Mouse (Mus musculus): ENCODE data around the gene Egln3. TPM values are rescaled to one million over a fixed set of nuclear protein-coding genes. Genes with fewer than 3 reads are reported as not detected.

The Egln3 gene
- total RNA-seq, 2 experiments from 2014 or later: 22.9 to 40.2 TPM

DNA sequence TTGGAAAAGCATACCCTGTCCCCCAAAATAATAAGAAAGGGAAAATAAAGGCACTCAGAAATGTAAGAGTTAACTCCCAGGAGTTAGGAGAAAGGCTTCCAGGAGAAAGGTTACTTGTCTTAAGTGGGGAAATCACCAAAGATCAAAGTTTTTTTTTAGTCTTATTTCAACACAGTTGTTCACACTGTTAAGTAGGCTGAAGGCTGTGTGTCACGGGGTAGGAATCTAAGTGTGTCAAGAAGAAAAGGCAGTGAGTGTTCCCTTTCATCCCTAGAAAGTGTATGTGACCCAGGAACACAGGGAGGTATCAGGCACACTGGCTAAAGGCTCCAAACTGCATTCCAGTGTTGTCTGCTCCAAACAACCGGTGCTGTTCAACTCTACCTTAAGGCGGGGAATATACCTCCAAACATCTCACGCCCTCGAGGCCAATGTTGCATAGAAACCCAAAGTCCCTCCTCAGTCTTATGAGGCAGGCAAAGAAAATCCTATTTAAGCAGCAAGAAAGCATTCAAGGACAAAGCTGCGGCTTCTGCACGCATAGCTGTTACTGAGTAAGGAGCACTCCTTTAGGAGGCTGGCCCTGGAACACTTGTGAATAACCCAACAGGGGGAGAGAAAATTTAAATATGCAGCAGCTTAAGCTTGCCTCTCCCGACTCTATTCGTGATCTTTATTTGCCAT is 39.5 kb downstream of the Egln3 start:
- peak; percentile 19; the same call in 1 of the 2 replicates for ATAC-seq (replicated peaks; ENCODE audit: poor library complexity, severe bottlenecking)

DNA sequence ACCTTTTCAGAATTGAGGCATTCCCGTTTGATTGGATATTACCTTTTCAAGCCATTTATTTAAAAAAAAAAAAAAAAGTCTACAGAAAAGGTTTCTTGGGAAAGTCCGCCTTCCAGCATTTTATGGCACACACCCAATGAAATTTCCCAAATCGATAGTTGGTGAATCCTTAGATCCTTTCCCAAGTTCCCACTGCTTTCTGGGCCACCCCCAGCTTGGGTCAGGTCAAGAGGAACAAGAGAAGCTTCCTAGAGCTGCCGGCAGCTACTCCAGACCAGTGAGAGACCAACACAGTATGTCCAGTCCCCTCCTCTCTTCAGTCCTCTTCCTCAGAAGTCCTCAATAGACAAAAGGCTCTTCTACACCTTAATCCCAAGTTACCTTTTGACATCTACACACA is 40.5 kb downstream of the Egln3 start:
- no peak for ATAC-seq (replicated peaks; ENCODE audit: poor library complexity, severe bottlenecking)

DNA sequence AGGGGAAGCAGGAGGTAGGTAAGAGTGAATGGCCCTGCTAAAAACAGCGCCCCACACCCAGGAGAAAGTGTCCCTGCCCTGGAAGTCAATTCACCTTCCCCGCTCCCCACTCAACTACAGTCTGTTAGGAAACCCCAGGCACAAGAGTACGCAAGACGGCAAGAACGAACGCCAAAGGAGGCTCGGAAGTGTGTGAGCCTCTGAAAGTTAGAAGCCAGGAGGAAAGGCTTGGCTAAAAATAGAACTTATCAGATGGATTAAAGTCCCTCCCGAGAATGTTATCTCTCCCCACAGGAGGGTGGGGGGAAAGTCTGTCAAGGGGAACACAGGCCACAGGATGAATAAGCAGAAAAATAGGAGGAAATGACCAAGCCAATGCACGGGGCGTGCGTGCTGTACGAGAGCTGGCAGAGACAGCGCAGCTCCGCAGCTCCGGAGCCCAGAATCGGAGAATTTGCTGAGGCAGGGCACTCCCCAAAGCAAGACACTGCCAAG is 41.0 kb downstream of the Egln3 start:
- peak; percentile 77 for ATAC-seq (replicated peaks; ENCODE audit: poor library complexity, severe bottlenecking)

DNA sequence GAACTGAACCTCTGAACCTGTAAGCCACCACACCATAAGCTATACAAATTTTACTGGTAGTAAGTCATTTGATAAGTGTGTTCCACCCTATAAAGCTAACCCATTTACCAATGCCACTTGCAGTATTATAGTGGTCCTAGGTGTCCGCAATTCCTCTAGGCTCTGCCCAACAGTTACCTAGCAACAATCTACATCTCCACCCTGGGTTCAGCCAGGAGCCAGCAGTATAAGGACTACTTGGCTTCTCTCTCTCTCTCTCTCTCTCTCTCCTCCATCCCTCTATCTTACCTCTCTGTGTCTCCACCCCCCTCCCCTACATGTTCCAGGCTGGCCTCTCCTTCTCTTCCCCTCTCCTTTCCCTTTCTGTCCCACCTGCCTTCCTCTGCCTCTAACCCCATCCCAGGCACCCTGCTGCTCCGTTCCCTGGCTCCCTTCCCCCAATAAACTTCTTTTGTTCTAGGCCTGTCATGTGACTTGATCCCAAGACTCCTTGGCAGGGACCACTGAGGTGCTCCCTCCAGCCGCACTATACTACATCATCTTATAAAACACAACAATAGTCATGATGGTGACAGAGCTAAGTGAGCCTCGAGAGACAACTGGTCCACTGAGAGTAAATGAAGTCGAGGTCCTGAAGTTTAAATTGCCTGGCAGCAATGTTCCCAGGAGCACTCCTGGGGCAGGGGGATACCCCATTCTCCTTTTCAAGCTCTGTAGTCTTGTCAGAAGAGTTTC is 42.0 kb downstream of the Egln3 start:
- no peak for ATAC-seq (replicated peaks; ENCODE audit: poor library complexity, severe bottlenecking)

DNA sequence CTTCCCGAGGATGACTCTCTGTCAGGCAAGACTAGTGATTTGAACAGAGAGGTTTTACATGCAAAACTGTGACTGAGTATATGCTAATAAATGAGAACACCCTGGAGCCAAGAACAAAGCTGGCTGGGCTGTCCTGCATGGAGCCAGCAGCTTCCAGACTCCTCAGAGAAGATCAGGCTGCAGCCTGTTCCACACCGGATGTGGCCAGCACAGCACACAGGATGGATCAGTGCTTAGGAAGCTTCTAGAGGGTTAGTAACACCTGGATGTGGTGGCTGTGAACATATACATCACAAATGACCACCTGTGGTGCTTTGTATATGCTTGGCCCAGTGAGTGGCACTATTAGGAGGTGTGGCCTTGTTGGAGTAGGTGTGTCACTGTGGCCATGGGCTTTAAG is 43.4 kb downstream of the Egln3 start:
- no peak for ATAC-seq (replicated peaks; ENCODE audit: poor library complexity, severe bottlenecking)

DNA sequence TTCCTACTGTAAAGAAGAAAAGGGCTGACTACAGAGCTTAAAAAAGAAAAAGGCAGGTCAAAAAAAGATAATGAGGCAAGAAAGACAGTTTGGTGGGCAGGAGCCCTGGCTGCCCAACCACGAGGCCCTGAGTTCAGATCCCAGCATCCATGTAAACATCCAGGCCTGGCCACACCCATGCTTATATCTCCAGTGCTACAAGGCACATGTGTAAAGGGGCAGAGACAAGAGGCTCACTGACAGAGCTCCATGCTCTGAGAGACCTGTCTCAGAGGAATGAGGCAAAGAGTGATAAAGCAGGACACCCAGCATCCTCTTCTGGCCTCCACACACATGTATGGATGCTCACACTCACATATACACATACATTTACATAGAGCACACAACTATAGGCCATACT is 48.9 kb downstream of the Egln3 start:
- no peak for ATAC-seq (replicated peaks; ENCODE audit: poor library complexity, severe bottlenecking)

DNA sequence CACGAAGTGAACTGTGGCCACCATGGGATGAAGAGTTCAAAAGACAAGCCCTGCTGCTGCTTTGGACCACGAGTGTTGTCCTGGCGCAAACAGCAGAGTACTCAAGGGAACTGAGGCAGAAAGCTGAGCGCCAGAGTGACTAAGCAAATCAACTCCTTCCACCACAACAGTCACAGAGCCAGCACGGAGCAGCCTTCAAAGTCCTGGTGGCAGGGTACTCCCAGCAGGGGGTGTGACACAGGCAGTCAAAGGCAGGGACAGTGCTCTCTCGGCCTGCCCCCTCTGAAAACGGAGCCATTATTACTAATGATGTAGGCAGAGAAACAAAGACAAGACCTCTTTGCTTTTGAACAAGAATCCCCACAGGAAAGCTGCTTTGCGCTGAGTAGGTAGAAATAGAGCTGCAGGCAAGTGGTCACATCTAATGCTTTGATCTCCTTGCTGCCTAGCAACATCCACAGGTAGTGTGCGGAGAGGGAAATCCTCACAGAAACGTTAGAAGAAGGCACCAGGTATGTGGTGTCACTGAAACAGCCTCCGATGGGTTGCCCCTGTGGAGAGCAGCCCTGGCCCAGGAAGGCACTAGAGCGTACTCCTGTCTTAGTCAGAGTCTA is 56.6 kb downstream of the Egln3 start:
- ATAC-seq (replicated peaks; ENCODE audit: poor library complexity, severe bottlenecking): no peak
